Mouse (Mus musculus): Measurements from ENCODE around the gene Fibcd1. TPM values are rescaled to one million over a fixed set of nuclear protein-coding genes. Genes with fewer than 3 reads are reported as not detected.

Fibcd1 gene
- total RNA-seq (2021) = not detected

DNA sequence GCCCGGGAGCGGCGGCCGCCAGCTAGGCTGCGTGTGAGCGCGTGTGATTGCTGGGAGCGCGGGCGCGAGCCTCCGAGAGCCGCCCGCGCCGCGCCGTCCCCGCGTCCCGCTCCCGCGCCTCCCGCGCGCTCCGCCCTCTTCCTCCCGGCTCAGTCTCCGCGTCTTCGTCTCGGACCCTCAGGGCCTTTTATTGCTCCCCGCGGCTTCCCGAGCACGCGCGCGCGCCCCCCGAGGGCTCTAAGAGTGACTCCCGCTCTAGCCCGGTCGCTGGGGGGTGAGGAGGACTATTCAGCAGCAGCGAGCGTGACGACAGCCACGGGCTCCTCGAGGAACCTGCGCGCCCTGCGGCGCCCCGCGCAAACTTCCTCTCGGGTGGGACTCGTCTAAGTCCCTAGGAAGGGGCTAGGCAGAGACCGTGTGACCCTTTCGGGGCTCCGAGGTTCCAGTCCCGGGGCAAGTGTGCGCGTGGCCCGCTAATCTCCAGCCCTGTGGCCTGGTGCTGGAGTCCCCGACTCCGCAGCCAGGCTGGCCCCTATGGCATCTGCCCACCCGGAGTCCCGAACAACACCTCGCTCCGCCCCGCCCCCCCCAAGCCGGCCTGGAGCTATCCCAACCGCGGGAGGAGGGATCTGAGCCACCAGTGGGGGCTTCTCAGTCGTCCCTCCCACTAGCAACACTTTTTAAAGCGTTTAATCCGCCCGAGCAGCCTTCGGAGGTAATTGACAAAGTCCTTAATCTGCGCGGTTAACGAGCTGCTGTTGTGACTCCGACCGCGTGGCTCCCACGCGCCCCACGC, at the start of gene Fibcd1:
Gene Fibcd1, minus strand, starts transcription at position 110 of the 796 bp plus-strand sequence.
- DNase-seq = no peak
- intact Hi-C loops (cut with DNase I) = no loop called here

GRCm38 (mm10) chr2:31894221-31894870, 48.5 kb upstream of the Fibcd1 start:
- intact Hi-C loops (cut with DNase I) = no loop called here
- no peak for DNase-seq

DNA sequence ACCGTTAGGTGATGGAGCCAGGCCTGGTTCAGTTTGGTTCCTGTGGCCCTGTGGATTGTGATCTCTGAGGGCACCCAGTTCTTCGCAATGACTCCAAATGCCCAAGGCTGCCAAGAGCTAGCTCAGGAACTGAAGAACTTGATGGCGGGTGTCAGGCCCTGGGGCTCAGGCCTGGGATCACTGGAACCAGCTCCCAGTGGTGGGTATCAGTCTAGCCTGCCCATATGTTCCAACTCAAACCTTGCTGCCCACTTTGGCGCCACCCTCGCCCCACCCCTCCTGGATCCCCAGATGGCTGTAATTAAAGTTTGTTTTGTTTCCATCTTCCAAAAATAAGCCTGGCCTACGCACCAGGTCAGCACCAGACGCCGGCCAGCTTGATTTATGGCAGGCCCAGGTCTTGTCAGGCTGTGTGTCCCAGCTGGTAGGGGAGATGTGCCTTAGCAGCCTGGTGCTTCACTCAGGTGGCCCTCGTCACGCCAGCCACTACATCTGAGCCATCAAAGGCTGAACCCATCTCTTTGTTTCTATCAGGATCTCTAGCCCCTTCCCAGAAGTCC, 47.4 kb upstream of the Fibcd1 start:
- intact Hi-C loops (cut with DNase I) = no loop called here
- no peak for DNase-seq

GRCm38 (mm10) chr2:31891219-31891618, 45.4 kb upstream of the Fibcd1 start:
- intact Hi-C loops (cut with DNase I) = no loop called here
- DNase-seq = no peak

DNA sequence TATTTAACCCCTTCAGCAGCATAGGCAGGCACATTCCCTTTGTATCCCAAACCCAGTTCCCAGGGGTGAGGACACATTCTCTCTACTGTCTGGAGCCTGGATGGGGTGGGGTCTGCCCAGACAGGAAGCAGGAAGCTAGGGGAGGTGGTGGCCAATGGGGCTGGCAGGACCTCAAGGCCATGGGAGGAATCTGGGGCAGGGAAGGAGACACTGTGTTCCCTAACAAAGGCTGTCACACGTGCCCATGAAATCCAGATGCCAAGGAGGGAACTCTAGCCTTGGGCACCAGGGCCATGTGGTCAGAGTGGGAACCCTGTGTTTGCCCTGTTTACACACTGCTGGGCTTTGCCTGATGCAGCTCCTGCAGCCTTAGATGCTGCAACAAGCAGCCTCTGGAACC, 43.1 kb upstream of the Fibcd1 start:
- intact Hi-C loops (cut with DNase I) = no loop called here
- no peak for DNase-seq

GRCm38 (mm10) chr2:31887030-31887429, 41.2 kb upstream of the Fibcd1 start, which contains the start of gene Lamc3:
Lamc3 (plus strand) TSS chr2:31887291.
- peak in 1 of 2 experiments; percentile 24 for DNase-seq
- intact Hi-C loops (cut with DNase I) = no loop called here

DNA sequence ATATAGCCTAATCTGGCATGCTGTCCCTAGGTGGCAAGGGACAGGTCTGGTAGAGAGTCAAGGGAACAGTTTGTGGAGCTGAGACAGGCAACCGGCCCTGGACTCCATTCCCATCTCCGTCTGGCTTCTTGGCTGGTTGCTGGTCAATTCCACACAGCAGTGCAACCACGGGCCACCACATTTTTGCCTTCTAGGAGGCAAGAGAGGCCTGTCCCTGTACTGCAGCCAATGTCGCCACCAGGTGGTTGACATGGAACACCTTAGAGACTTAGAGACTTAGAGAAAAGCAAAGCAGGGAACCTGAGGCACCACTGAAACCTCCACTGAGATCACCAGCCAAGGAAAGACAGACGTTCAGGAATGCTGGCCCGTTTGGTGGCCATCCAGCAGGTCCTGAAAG, 39.0 kb upstream of the Fibcd1 start:
- intact Hi-C loops (cut with DNase I) = no loop called here
- no peak for DNase-seq

DNA sequence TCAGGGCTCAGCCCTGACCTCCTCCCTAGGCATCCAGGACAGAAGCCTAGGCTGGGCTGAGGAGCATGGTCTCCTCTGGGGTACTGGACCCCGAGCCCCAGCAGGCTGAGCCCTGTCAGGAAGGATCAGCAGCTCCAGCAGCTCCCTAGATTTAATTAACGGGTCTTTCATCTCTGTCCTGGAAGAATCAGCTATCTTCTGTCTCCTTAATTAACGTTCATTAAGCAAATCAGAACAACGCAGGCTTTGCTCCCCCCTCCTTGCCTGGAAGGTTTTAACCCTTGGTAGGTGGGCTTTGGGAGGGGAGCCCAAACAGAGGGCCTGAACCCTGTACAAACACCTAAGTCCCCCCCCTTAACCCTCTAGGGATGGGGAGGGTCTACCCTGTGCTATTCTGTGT, 37.3 kb upstream of the Fibcd1 start:
- no peak for DNase-seq
- intact Hi-C loops (cut with DNase I) = no loop called here

DNA sequence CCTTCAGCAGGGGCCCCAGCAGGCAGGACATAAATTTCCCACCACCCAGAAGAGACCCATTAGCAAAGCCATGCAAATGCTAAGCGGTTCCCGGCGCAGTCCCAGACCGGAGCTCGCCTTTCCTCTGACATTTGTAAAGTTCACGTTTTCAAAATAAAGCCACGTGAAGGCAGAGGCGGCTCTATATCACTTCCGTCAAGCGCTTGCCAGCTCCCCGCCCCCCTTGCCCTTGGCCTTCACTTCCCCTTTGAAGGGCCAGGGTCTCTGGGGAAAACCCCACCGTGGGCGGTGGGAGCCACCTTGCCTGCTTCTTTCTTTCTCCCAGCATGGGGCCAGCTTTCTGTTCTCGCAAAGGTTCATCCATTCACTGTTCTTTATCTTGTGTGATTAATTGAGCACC, 35.1 kb upstream of the Fibcd1 start:
- intact Hi-C loops (cut with DNase I) = no loop called here
- no peak for DNase-seq

DNA sequence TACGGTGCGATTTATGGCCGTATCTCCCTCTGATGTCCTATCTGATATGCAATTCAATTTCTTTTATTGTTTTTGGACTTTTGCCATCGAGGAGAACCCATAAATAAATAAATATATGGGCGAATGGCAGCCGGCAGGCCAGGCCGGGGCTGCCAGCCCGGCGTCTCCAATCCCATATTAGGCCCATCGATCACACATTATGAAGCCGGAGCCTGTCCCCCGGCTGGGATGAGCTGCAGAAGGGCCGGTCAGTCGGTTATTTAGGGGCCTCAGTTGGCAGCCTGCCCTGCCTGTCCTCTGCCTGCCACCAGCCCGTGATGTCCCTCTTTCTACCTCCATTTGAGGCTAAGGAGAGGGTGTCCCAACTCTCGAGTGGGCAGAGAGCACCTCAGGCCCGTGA, 32.8 kb upstream of the Fibcd1 start:
- DNase-seq = no peak
- intact Hi-C loops (cut with DNase I) = no loop called here

DNA sequence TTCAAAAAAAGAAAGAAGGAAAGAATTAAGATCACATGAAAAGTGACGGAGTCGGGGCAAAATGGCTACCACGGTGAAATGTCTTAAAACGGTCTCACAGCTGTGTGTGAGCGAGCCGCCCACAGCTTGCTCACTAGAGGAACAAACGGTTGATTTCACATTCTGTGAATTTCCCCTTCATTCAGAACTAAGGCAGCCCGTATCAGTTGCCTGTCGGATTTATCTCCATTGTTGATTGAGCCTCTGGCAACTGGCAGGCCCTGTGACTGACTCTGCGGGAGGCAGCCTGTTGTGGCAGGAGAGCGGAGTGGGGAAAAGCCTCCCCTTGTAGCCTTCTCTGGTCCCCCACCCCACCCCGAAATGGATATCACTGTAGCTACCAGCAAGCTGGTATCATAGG, 30.6 kb upstream of the Fibcd1 start:
- no peak for DNase-seq
- intact Hi-C loops (cut with DNase I) = no loop called here

GRCm38 (mm10) chr2:31874290-31874855, 28.6 kb upstream of the Fibcd1 start:
- no peak for DNase-seq
- intact Hi-C loops (cut with DNase I) = no loop called here

DNA sequence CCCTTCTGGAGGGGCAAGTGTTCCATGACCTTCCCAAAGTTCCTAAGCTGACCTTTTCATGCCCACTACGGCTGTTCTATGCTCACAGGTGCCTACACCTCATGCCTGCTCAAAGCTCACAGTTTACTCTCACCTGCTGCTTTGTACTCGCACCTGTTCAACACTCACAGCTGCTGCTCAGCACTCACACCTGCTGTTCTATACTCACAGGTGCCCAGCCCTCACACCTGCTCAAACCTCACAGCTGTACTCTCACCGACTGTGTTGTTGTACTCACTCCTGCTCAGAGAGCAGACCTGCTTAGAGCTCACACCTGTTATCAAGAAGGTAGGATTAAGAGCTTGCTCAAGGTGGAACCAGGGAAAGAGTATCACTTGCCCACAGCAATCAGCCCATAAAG, 24.9 kb upstream of the Fibcd1 start:
- DNase-seq = no peak
- intact Hi-C loops (cut with DNase I) = no loop called here

GRCm38 (mm10) chr2:31869692-31870091, 23.9 kb upstream of the Fibcd1 start:
- no peak for DNase-seq
- intact Hi-C loops (cut with DNase I) = no loop called here

GRCm38 (mm10) chr2:31868538-31869164, 22.8 kb upstream of the Fibcd1 start:
- intact Hi-C loops (cut with DNase I) = no loop called here
- no peak for DNase-seq

DNA sequence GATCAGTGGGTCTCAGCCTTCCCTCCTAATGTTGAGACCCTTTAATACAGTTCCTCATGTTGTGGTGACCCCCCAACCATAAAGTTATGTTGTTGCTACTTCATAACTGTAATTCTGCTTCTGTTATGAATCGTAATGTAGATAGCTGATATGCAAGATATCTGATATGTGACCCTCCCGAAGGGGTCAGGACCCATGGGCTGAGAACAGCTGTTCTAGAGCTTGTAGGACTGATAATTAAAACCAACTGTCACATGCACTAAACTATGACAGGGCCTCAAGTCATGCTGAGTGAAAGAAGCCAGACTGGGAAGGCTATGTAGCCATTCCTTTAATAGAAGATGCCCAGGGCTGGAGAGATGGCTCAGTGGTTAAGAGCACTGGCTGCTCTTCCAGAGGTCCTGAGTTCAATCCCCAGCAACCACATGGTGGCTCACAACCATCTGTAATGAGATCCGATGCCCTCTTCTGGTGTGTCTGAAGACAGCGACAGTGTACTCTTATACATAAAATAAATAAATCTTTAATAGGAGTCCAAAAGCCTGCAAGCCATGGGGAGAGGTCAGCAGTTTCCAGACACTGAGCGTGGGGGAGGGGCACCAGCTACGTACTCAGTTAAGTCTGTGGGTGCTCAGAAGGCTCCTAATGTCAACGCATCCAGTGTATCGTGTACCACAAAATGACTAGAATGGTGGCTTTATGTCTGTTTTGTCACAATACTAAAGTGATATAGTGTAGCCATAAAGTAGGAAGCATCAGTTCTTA, 22.1 kb upstream of the Fibcd1 start:
- DNase-seq = no peak
- intact Hi-C loops (cut with DNase I) = no loop called here

DNA sequence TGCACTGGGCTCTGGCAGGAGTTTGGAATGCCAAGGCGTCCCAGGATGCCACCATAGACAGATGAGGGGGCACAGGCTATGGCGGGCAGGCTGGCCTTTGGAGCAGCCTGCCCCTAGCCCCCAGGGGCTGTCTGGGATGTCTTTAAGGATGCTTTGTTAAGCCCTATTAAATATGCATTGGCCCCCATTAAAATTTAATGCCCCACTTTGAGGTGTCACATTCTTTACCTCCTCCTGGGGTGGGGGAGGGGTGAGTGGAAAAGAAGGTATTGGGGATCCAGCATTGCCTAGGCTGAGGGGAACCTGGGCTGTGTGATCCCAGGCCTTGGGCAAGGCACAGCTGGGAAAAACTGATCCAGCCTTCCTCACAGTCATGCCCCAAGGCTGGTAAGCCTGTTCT, 20.0 kb upstream of the Fibcd1 start:
- intact Hi-C loops (cut with DNase I) = no loop called here
- no peak for DNase-seq

DNA sequence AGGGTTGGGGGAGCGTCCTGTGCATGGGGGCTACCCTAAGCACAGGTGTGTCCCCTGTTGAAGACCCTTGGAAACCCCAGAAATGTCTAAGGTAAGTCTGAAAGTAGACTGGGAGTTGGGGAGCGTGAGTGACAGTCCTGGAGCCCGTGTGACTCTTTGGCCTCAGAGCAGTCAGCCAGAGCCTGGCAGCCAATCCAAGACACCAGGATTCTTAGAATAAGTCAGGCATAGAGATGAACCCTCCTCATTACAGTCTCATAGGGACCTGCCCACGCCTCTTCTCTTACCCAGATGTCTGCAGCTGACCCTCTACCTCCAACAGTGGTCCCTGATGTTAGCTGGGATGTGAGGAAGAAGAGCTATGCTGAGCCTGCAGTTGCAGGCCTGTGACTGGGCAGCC, 19.5 kb upstream of the Fibcd1 start:
- DNase-seq = no peak
- intact Hi-C loops (cut with DNase I) = no loop called here

DNA sequence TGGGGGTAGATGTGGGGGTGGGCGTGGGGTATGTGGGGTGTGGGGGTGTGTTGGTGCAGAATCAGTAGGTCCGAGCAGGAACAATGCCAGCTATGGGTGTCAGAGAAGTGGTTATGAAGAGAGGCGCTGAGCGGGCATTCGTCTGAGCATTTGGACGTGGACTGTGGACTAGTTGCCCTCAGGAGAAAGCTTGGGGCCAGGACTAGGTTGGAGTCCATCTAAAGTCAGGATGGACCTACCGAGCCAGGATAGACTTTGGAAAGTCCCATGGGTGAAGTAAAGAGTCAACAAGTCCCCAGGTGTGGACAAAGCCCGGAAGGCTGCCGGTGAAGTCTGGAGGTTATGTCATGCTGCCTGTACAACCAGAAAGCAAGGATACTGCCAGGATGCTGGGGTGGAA, 19.1 kb upstream of the Fibcd1 start:
- no peak for DNase-seq
- intact Hi-C loops (cut with DNase I) = no loop called here

DNA sequence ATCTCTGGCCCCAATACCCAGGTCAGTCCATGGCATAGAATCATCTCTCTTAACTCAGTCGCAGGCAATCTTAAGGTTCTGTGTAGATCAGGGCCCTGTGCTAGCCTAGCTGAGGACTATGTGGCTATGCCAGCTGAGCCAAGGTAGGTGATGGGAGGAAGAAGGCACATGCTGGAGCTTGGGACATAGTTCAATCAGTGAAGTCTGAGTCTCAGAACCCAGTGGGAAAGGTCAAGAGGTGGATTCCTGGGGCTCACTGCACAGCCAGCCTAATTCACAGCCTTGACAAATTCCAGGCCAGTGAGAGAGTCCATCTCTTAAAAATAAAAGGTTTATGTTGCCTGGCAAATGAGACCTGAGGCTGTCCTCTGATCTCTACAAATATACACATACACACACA, 18.0 kb upstream of the Fibcd1 start:
- no peak for DNase-seq
- intact Hi-C loops (cut with DNase I) = no loop called here

- intact Hi-C loops (cut with DNase I) = no loop called here
- DNase-seq = no peak
Measured at GRCm38 (mm10) chr2:31862919-31863318, 17.1 kb upstream of the Fibcd1 start.

Data from heart, postnatal 36 days (tissue).